Mouse (Mus musculus): ENCODE data around the gene Crcp. TPM values are rescaled to one million over a fixed set of nuclear protein-coding genes. Genes with fewer than 3 reads are reported as not detected.

Crcp gene
- polyA plus RNA-seq, 1 experiment from 2014 or later, result 66.5 TPM

Other genes starting within 250 kb of the Crcp start
- gene Psph, start 241.8 kb upstream of the Crcp start, polyA plus RNA-seq (2016; fragmentation: Nextera tagmentation; extraction: Ambion mirVana), result 33.8 and 39.3 TPM in 2 replicates
- gene Sumf2, start 182.3 kb upstream of the Crcp start, polyA plus RNA-seq (2016; fragmentation: Nextera tagmentation; extraction: Ambion mirVana), result 47.9 and 50.8 TPM in 2 replicates
- 747 and 763 TPM in 2 replicates for gene Chchd2, start 141.8 kb upstream of the Crcp start, polyA plus RNA-seq (2016; fragmentation: Nextera tagmentation; extraction: Ambion mirVana)
- gene Zbed5, start 133.6 kb upstream of the Crcp start, polyA plus RNA-seq (2016; fragmentation: Nextera tagmentation; extraction: Ambion mirVana), result 7.9 and 9.1 TPM in 2 replicates
- 0.18 and 0.22 TPM in 2 replicates for gene Phkg1, start 130.7 kb upstream of the Crcp start, polyA plus RNA-seq (2016; fragmentation: Nextera tagmentation; extraction: Ambion mirVana)
- gene Nupr1l, start 120.8 kb upstream of the Crcp start, polyA plus RNA-seq (2016; fragmentation: Nextera tagmentation; extraction: Ambion mirVana), result 6.2 and 9.8 TPM in 2 replicates
- gene Vkorc1l1, start 87.3 kb upstream of the Crcp start, polyA plus RNA-seq (2016; fragmentation: Nextera tagmentation; extraction: Ambion mirVana), result 40.7 and 41.8 TPM in 2 replicates
- 25.3 and 29.7 TPM in 2 replicates for gene Gusb, start 26.2 kb upstream of the Crcp start, polyA plus RNA-seq (2016; fragmentation: Nextera tagmentation; extraction: Ambion mirVana)
- 26.5 and 29.1 TPM in 2 replicates for gene Asl, start within 50 bp of the Crcp start, polyA plus RNA-seq (2016; fragmentation: Nextera tagmentation; extraction: Ambion mirVana)
- 63.1 and 65.9 TPM in 2 replicates for gene Tpst1, start 44.0 kb downstream of the Crcp start, polyA plus RNA-seq (2016; fragmentation: Nextera tagmentation; extraction: Ambion mirVana)
- 8.3 and 9.3 TPM in 2 replicates for gene Kctd7, start 115.6 kb downstream of the Crcp start, polyA plus RNA-seq (2016; fragmentation: Nextera tagmentation; extraction: Ambion mirVana)
- gene Rabgef1, start 142.5 kb downstream of the Crcp start, polyA plus RNA-seq (2016; fragmentation: Nextera tagmentation; extraction: Ambion mirVana), result 33.1 and 36.9 TPM in 2 replicates
- gene Tmem248, start 187.8 kb downstream of the Crcp start, polyA plus RNA-seq (2016; fragmentation: Nextera tagmentation; extraction: Ambion mirVana), result 33.1 and 34.1 TPM in 2 replicates
- 70.5 and 73.7 TPM in 2 replicates for gene Sbds, start 226.2 kb downstream of the Crcp start, polyA plus RNA-seq (2016; fragmentation: Nextera tagmentation; extraction: Ambion mirVana)
- 28.6 and 30.4 TPM in 2 replicates for gene Tyw1, start 226.3 kb downstream of the Crcp start, polyA plus RNA-seq (2016; fragmentation: Nextera tagmentation; extraction: Ambion mirVana)

Measured in midbrain, embryonic 12.5 days (tissue).